Mouse (Mus musculus) adrenal gland, adult 2 months (tissue): ENCODE data around the gene 1190005I06Rik. TPM values are rescaled to one million over a fixed set of nuclear protein-coding genes. Genes with fewer than 3 reads are reported as not detected.

Source experiments
- polyA plus RNA-seq: library from polyadenylated mRNA; depleted of rRNA; stranded (reverse); fragments of >200 nt; gene quantifications from 2 replicates; pipeline ENCODE4 v1.2.3, GENCODE M21; 2012; rRNA removed
- total RNA-seq, 2 experiments: library from RNA; stranded (reverse); gene quantifications; 2 replicates each; pipeline ENCODE4 v1.2.3; 2021

1190005I06Rik gene
- total and polyA plus RNA-seq, 3 experiments = 7.2 to 27.6 (median 14.9) TPM

Other genes with a start within 250 kb of the 1190005I06Rik start
- gene Gins2, start 58.3 kb downstream of the 1190005I06Rik start, total RNA-seq = 1 to 10 TPM; 3.8 to 5.7 TPM
- gene Gins2, start 58.3 kb downstream of the 1190005I06Rik start, polyA plus RNA-seq = 7.8 and 8.7 TPM in 2 replicates
- not detected for gene Gm27021, start 20.4 kb upstream of the 1190005I06Rik start, total RNA-seq
- 3.4 and 10.8 TPM in 2 replicates for gene Gm27021, start 20.4 kb upstream of the 1190005I06Rik start, polyA plus RNA-seq
- gene Cox4i1, start 20.6 kb upstream of the 1190005I06Rik start, total RNA-seq = 1,000 to 10,000 TPM; 1,249 to 1,840 TPM
- gene Cox4i1, start 20.6 kb upstream of the 1190005I06Rik start, polyA plus RNA-seq = 508 and 556 TPM in 2 replicates
- gene Emc8, start 20.9 kb upstream of the 1190005I06Rik start, total RNA-seq = 100 to 1,000 TPM in 1 of 2 experiments, 10 to 100 TPM in 1; 73.1 to 136 TPM
- 145 and 176 TPM in 2 replicates for gene Emc8, start 20.9 kb upstream of the 1190005I06Rik start, polyA plus RNA-seq
- gene Irf8, start 88.7 kb upstream of the 1190005I06Rik start, total RNA-seq = 10 to 100 TPM; 11.9 to 41.9 TPM
- 49.1 and 74.7 TPM in 2 replicates for gene Irf8, start 88.7 kb upstream of the 1190005I06Rik start, polyA plus RNA-seq